Mouse (Mus musculus) brown adipose tissue, adult 24 weeks (tissue): ENCODE results near the gene Adamtsl2. TPM values are rescaled to one million over a fixed set of nuclear protein-coding genes. Genes with fewer than 3 reads are reported as not detected.

Experiments
- H3K27ac ChIP-seq: fragments of 200-500 bp; replicated peaks from 2 replicates; pipeline ENCODE4 v1.5.1; 2012; ENCODE audit warnings: low read depth, mild to moderate bottlenecking, low read length
- H3K4me1 ChIP-seq: fragments of 200-500 bp; 2 replicates; pipeline ENCODE4 v1.6.1; 2012; ENCODE audit warnings: low read length, mixed read lengths; ENCODE audit not compliant: control insufficient read depth, insufficient read depth, insufficient read length
- H3K4me3 ChIP-seq: fragments of 200-500 bp; 2 replicates; pipeline ENCODE4 v1.5.1; 2012; ENCODE audit warnings: low read depth, mild to moderate bottlenecking, low read length, moderate library complexity; ENCODE audit not compliant: insufficient read depth
- polyA plus RNA-seq: library from polyadenylated mRNA; stranded (reverse); fragments of >200 nt; gene quantifications from 2 replicates; pipeline ENCODE4 v1.2.4, GENCODE M21; 2012; ENCODE audit not compliant: missing spikeins, insufficient read depth, insufficient read length

The Adamtsl2 gene
- polyA plus RNA-seq, 1 experiment, result not detected

- no peak overlapping the region for H3K27ac ChIP-seq
Observed at GRCm38 (mm10) chr2:27149457-27149856, 70.3 kb downstream of the Adamtsl2 start.

GRCm38 (mm10) chr2:27154466-27155185 is 75.4 kb downstream of the Adamtsl2 start:
- Histone ChIP-seq H3K4me3 (no peak overlapping the region), H3K27ac (no peak overlapping the region), H3K4me1 (no peaks in the 10 kb centered on the region)

More at GRCm38 (mm10) chr2:27149457-27149856, 70.3 kb downstream of the Adamtsl2 start:
- H3K4me1 ChIP-seq, result no peaks in the 10 kb centered on the region
- H3K4me3 ChIP-seq, result no peak overlapping the region

GRCm38 (mm10) chr2:27156596-27156995 is 77.4 kb downstream of the Adamtsl2 start:
- Histone ChIP-seq H3K4me1 (no peaks in the 10 kb centered on the region), H3K27ac (no peak overlapping the region), H3K4me3 (no peak overlapping the region)

Other genes with a start within 250 kb of the Adamtsl2 start
- gene Abo, start 214.4 kb upstream of the Adamtsl2 start, polyA plus RNA-seq, result not detected in 2 replicates
- gene Surf6, start 176.5 kb upstream of the Adamtsl2 start, polyA plus RNA-seq, result 7.0 and 8.8 TPM in 2 replicates
- gene Med22, start 168.7 kb upstream of the Adamtsl2 start, polyA plus RNA-seq, result 9.5 and 10.0 TPM in 2 replicates
- gene Rpl7a, start 168.6 kb upstream of the Adamtsl2 start, polyA plus RNA-seq, result 183 and 194 TPM in 2 replicates
- gene Surf2, start 163.0 kb upstream of the Adamtsl2 start, polyA plus RNA-seq, result 25.6 and 26.8 TPM in 2 replicates
- 90.6 and 112 TPM in 2 replicates for gene Surf1, start 162.8 kb upstream of the Adamtsl2 start, polyA plus RNA-seq
- gene Surf4, start 145.5 kb upstream of the Adamtsl2 start, polyA plus RNA-seq, result 50.3 and 61.2 TPM in 2 replicates
- gene Stkld1, start 145.3 kb upstream of the Adamtsl2 start, polyA plus RNA-seq, result not detected in 2 replicates
- gene Rexo4, start 115.0 kb upstream of the Adamtsl2 start, polyA plus RNA-seq, result 10.4 and 13.9 TPM in 2 replicates
- not detected in 2 replicates for gene Adamts13, start 106.0 kb upstream of the Adamtsl2 start, polyA plus RNA-seq
- gene Cacfd1, start 69.5 kb upstream of the Adamtsl2 start, polyA plus RNA-seq, result 16.9 and 21.4 TPM in 2 replicates
- gene Slc2a6, start 51.4 kb upstream of the Adamtsl2 start, polyA plus RNA-seq, result not detected in 2 replicates
- gene Mymk, start 7.2 kb upstream of the Adamtsl2 start, polyA plus RNA-seq, result not detected in 2 replicates
- not detected in 2 replicates for gene Fam163b, start 63.1 kb downstream of the Adamtsl2 start, polyA plus RNA-seq
- not detected in 2 replicates for gene Dbh, start 85.9 kb downstream of the Adamtsl2 start, polyA plus RNA-seq
- gene Sardh, start 169.0 kb downstream of the Adamtsl2 start, polyA plus RNA-seq, result 12.8 and 17.7 TPM in 2 replicates